Mouse (Mus musculus) midbrain, postnatal 0 days (tissue): ENCODE measurements around the gene Grm3. TPM values are rescaled to one million over a fixed set of nuclear protein-coding genes. Genes with fewer than 3 reads are reported as not detected.

Experiments used
- ATAC-seq: fragments of 200-750 bp; cut with Nextera tagmentation; 2 replicates; pipeline ENCODE4 v1.8.0; 2017; ENCODE audit warnings: moderate number of reproducible peaks, mild to moderate bottlenecking, moderate TSS enrichment, moderate library complexity; ENCODE audit not compliant: low FRiP score
- DNase-seq: peaks from one replicate; pipeline ENCODE4 v3.0.0-alpha.2; 2015; ENCODE audit warnings: low spot score
- H3K27ac ChIP-seq: fragments of 300-500 bp; sonication (generic); 2 replicates; pipeline ENCODE4 v1.5.1; 2014; ENCODE audit warnings: low read depth, mild to moderate bottlenecking, low read length, mixed read lengths
- H3K27me3 ChIP-seq: fragments of 300-500 bp; sonication (generic); 2 replicates; pipeline ENCODE4 v1.6.1; 2014; ENCODE audit warnings: low read length, control low read depth, mixed read lengths; ENCODE audit not compliant: insufficient read depth
- H3K36me3 ChIP-seq: fragments of 300-500 bp; sonication (generic); 2 replicates; pipeline ENCODE4 v1.6.1; 2014; ENCODE audit warnings: low read length, control low read depth, mixed read lengths; ENCODE audit not compliant: insufficient read depth
- H3K4me1 ChIP-seq: fragments of 300-500 bp; sonication (generic); 2 replicates; pipeline ENCODE4 v1.6.1; 2014; ENCODE audit warnings: mild to moderate bottlenecking, control low read depth, antibody characterized with exemption, low read length, mixed read lengths; ENCODE audit not compliant: insufficient read depth
- H3K4me2 ChIP-seq: fragments of 300-500 bp; sonication (generic); 2 replicates; pipeline ENCODE4 v1.6.1; 2014; ENCODE audit warnings: low read depth, mild to moderate bottlenecking, low read length, mixed read lengths; ENCODE audit not compliant: poor library complexity, severe bottlenecking
- H3K4me3 ChIP-seq: fragments of 300-500 bp; sonication (generic); 2 replicates; pipeline ENCODE4 v1.5.1; 2014; ENCODE audit warnings: low read depth, mild to moderate bottlenecking, low read length, moderate library complexity
- H3K9ac ChIP-seq: fragments of 300-500 bp; sonication (generic); replicated peaks from 2 replicates; pipeline ENCODE4 v1.6.1; 2014; ENCODE audit warnings: mild to moderate bottlenecking, low read length, moderate library complexity, mixed read lengths; ENCODE audit not compliant: poor library complexity, severe bottlenecking
- H3K9me3 ChIP-seq: fragments of 300-500 bp; sonication (generic); 2 replicates; pipeline ENCODE4 v1.6.1; 2016; ENCODE audit warnings: low read length, control low read depth
- CTCF ChIP-seq: IDR thresholded peaks from 2 replicates; pipeline ENCODE4 v1.5.1; 2016; ENCODE audit warnings: antibody characterized with exemption, mild to moderate bottlenecking
- WGBS: fragments of 180-500 bp; shearing (Covaris S2); extraction: QIAGEN DNeasy Blood & Tissue Kit; methylation state at CpG from one replicate; pipeline ENCODE4 v1.1.7; 2014; 5-methylcytosine and 5-hydroxymethylcytosine counted together
- polyA plus RNA-seq: library from polyadenylated mRNA; unstranded; fragments of >200 nt; fragmentation: Nextera tagmentation; extraction: Ambion mirVana; gene quantifications from 2 replicates; pipeline ENCODE4 v1.2.1, GENCODE M21; 2015
- total RNA-seq: library from RNA; depleted of rRNA; stranded (reverse); fragments of >200 nt; gene quantifications from 2 replicates; pipeline ENCODE4 v1.2.3, GENCODE M21; 2014

The Grm3 gene
- total and polyA plus RNA-seq, 2 experiments from 2014 or later, result 88.4 to 226 TPM

DNA sequence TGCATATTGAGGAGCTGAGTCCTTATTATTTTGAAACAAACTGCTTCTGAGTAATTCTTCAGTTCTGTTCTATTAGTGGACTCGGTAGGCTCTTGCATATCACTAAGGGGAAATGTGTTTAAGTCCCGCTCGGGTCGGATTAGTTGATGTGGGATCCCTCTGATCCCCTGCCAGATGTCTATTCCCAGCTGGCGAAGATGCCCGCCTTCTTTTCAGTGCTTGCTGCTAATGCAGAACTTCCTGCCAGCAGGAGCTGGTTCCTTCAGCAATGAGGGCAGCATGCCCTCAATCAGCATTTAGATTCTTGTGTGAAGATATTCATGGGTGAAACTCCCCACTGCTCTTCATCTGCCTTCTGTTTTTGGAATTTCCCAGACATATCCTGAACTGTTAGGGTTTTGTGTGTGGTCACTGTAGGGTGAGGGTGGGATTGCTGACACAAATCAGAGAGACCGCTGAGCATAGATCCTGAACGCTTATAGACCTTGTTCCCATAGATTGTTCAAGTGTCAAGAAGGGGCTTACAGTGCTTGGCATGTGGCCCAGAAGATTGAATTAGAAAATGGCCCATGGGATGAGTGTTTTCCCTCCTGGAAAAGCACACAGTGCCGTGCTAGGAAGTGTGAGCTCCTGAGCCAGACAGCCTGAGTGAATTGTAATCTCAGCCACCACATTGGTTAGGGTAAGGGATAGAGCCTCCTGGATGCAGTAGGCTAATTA lies 62.9 kb downstream of the Grm3 start:
- 28% methylated on average over 9 of the region's 9 CpGs for WGBS
- no peaks in the 10 kb centered on the region for H3K4me1 ChIP-seq
- no peak overlapping the region for H3K4me3 ChIP-seq
- H3K9ac ChIP-seq, result no peak overlapping the region
- peak overlapping the region; percentile 12; the same call in 1 of the 2 replicates for H3K4me2 ChIP-seq
- H3K9me3 ChIP-seq, result no peaks in the 10 kb centered on the region
- 0 out of 2 replicates have a peak overlapping the region, but pooled peaks have one; percentile 14 for H3K27ac ChIP-seq
- TF ChIP-seq CTCF, result no peak
- ATAC-seq (0 out of 2 replicates have a peak, but pooled peaks have one; percentile 44), DNase-seq (peak; percentile 85)
- no peaks in the 10 kb centered on the region for H3K36me3 ChIP-seq
- no peaks in the 10 kb centered on the region for H3K27me3 ChIP-seq

DNA sequence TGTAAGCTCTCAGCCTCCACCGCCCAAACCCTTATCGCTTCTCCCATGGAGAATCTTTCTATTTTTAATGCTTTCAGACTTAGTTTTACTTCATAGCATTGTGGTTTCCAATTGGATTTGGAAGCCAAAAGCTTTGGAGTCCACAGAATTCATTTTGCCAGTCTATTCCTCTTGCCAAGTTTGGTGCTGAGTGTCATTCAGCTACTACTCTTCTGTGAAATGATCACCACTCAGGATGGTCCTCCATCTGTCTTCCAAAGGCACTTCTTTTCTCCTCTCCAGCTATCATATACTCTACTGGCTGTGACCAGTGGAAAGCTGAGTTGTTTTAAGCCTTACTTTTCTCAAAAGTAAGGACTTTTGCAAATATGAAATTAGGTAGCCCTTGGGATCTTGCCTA lies 86.4 kb downstream of the Grm3 start:
- ATAC-seq (no peak), DNase-seq (no peak)
- Histone ChIP-seq H3K9me3 (0 out of 2 replicates have a peak, but pooled peaks cover 3% of the 10 kb centered on the region), H3K4me2 (no peak overlapping the region), H3K9ac (no peak overlapping the region), H3K4me3 (no peak overlapping the region), H3K27me3 (no peaks in the 10 kb centered on the region), H3K4me1 (no peaks in the 10 kb centered on the region), H3K27ac (no peak overlapping the region), H3K36me3 (no peaks in the 10 kb centered on the region)
- 87% methylated on average over 2 of the region's 2 CpGs for WGBS
- no peak for TF ChIP-seq CTCF

DNA sequence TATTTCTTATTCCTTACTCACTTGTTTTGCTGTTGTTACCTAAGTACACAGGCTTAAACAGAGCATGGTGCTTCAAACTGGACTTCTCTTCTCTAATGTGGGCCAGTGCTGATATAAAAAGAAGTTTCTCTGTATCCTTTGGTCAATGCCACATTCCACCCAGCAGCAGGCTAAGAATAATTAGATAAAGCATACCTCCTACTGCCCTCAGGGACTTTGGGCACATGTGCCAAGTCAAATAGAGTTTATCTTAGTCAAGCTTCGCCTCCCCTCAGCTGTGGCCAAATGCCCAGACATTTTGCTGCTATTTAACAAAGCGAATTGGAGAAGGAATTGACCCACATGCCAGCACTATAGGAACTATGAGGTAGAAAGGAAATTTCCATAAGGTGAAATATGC lies 97.8 kb downstream of the Grm3 start:
- H3K4me3 ChIP-seq, result no peak overlapping the region
- peak; percentile 70 for DNase-seq
- no peak for ATAC-seq

DNA sequence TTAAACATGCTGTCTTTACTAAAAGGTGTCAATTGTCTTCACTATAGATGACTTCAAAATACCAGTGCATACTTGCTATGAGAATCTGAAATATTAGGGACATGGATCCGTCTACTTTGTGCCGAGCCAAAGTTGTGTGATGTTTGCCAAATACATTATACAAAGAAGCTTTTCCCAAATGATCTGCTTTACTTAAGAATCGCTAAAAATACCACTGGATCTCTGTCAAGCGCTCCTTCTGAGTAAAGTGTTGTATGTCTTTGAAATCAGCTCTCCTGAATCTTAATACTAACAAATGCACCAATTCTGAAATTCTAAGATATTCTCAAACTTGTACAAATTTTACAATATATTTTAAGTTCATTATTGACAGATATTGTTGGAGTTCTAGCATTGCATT lies 100.6 kb downstream of the Grm3 start:
- no peak for TF ChIP-seq CTCF
- no peak for DNase-seq

More for the DNA sequence above, 97.8 kb downstream of the Grm3 start:
- no peaks in the 10 kb centered on the region for H3K9me3 ChIP-seq
- no peak overlapping the region for H3K4me2 ChIP-seq
- no peak overlapping the region for H3K27ac ChIP-seq
- H3K36me3 ChIP-seq, result no peaks in the 10 kb centered on the region
- 63% methylated on average over 2 of the region's 2 CpGs for WGBS
- no peak for TF ChIP-seq CTCF
- H3K4me1 ChIP-seq, result no peaks in the 10 kb centered on the region
- H3K9ac ChIP-seq, result no peak overlapping the region
- H3K27me3 ChIP-seq, result no peaks in the 10 kb centered on the region

DNA sequence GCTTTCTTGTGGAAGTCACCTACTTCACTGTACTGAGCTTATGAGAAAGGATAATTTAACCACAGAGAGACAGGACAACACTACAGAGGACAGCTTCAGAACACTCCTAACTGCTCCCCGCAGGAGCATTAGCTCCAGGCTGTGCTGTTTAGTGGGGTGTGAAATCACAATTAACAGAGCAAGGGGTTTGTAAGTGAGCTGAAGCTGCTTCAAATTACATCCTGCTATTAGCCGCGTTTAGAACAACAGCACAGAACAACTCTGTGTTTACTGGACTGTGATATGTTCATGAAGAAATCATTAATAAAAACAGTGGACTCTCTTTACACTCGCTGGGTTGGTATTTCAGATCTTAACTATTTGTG lies 101.9 kb downstream of the Grm3 start:
- Histone ChIP-seq H3K4me2 (no peak overlapping the region), H3K4me3 (no peak overlapping the region), H3K27ac (no peak overlapping the region), H3K9me3 (no peaks in the 10 kb centered on the region), H3K9ac (no peak overlapping the region), H3K36me3 (no peaks in the 10 kb centered on the region), H3K4me1 (no peaks in the 10 kb centered on the region), H3K27me3 (no peaks in the 10 kb centered on the region)
- ATAC-seq (peak; percentile 41; the same call in 1 of the 2 replicates), DNase-seq (peak; percentile 79)
- no peak for TF ChIP-seq CTCF
- WGBS, result 5% methylated on average over 4 of the region's 4 CpGs

More for the DNA sequence above, 100.6 kb downstream of the Grm3 start:
- no peak for ATAC-seq
- Histone ChIP-seq H3K4me1 (no peaks in the 10 kb centered on the region), H3K9ac (no peak overlapping the region), H3K27ac (no peak overlapping the region), H3K36me3 (no peaks in the 10 kb centered on the region), H3K4me3 (no peak overlapping the region), H3K27me3 (no peaks in the 10 kb centered on the region), H3K4me2 (no peak overlapping the region), H3K9me3 (no peaks in the 10 kb centered on the region)
- 63% methylated on average over 4 of the region's 4 CpGs for WGBS

DNA sequence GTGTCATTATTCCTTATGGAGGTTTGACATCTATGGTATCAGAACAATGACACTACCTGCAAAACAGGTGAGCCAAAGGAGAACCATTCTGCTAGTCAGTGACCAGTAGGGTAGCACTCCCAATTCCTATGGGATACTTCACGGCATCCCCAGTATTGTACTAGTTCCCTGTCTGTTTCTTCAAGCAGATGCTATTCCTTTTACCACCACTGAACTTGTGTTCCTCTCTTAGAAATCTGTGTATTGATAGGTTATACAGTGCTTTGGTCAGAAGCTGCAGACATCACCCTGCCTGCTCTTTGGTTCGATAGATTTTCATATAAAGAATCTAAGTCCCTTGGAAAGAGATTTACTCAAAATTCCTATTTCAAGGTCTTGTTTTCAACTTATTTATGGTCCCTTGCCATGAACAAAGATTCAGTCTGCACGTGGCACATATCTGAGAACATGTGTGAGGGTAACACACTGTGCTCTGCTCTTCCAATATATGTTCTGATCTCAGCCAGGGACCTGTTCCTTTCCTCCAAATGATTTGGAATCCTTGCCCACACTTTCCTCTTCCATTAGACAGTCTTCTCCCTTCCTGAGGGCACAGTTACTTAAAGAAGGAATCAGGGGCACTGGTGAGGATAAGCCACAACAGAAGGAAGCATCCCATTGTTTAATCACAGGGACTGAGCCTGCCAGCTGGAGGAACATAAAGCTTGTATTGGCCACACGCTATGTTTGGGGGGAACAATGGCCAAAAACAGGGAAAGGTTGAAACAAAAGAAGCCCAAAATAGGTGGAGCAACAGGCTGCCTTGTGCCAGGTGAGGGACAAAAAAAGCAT lies 102.5 kb downstream of the Grm3 start:
- peak; percentile 34; the same call in 1 of the 2 replicates for ATAC-seq
- peak overlapping the region; percentile 9; the same call in 1 of the 2 replicates for H3K27ac ChIP-seq
- no peaks in the 10 kb centered on the region for H3K27me3 ChIP-seq
- H3K4me2 ChIP-seq, result no peak overlapping the region
- no peak overlapping the region for H3K4me3 ChIP-seq
- H3K4me1 ChIP-seq, result no peaks in the 10 kb centered on the region
- WGBS, result 46% methylated on average over 4 of the region's 4 CpGs
- no peaks in the 10 kb centered on the region for H3K36me3 ChIP-seq
- no peak overlapping the region for H3K9ac ChIP-seq
- H3K9me3 ChIP-seq, result no peaks in the 10 kb centered on the region
- DNase-seq, result peak; percentile 59
- peak; percentile 17; the same call in 1 of the 2 replicates for TF ChIP-seq CTCF
